Mouse (Mus musculus): ENCODE measurements around the gene Qrich1.

Gene Qrich1

DNA sequence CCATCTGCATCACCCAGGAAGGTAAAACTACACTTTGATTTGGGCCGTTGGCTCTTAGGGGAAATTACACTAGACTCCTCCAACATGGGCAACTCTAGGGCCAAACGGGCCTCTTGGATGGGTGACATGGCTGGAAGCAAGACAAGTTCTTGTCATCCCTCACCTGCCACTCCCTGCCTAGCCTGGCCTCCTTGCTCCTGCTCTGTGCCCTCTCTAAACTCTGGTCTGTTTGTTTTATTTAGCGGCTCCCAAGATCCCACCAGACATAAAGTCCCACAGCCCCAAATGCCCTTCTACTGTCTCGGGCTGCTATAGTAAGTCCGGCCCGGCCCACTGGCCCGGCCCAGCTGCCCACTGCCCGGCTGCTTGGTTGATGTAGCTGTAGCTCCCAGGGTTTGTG lies 47.1 kb downstream of the Qrich1 start:
- no peak for DNase-seq (ENCODE audit: low spot score in 2 of 2)

- DNase-seq (ENCODE audit: low spot score in 2 of 2), result no peak
These were observed 47.5 kb downstream of the Qrich1 start for GRCm38 (mm10) chr9:108564131-108564530.

DNA sequence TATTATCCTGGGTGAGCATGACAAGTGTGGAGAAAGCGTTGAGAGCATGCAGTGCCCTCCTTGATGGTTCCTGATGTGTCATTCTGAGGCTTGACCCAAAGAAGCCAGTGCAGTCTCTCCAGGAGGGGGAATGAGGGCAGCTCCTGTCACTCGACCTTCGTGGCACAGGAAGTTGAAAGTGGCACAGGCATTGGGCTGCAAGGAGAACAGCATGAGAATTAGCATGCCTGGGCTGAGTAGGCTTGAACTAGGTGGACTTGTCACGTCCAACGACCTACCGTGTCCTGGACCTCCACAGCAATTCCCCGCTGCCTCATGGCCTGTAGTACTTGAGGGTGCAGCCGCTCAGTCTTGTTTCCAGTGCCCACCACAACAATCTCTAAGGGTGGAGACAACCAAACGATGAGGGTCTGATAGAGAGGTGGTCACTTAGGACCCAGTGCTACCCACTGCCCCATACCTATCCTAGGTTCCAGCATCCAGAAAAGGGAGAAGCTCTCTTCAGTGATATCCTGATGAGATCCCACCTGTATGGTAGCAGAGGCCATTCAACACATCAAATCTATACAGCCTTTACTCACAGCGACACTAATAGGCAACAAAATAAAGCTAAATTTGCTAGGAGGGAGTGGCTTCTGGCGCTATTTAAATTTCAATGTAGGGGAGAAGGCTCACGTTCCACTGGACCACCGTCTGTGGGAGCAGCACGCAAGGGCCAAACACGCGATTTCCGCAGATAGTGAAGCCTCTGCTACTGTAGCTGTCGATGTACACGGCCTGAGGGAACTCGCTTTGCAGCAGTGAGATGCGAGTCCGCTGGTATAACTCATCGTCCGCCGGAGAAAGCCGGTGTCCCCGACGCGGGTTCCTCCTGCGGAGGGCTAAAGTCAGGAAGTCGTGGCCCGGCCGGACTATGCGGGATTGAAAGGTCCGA lies 49.5 kb downstream of the Qrich1 start:
- DNase-seq (ENCODE audit: low spot score in 2 of 2), result no peak

DNA sequence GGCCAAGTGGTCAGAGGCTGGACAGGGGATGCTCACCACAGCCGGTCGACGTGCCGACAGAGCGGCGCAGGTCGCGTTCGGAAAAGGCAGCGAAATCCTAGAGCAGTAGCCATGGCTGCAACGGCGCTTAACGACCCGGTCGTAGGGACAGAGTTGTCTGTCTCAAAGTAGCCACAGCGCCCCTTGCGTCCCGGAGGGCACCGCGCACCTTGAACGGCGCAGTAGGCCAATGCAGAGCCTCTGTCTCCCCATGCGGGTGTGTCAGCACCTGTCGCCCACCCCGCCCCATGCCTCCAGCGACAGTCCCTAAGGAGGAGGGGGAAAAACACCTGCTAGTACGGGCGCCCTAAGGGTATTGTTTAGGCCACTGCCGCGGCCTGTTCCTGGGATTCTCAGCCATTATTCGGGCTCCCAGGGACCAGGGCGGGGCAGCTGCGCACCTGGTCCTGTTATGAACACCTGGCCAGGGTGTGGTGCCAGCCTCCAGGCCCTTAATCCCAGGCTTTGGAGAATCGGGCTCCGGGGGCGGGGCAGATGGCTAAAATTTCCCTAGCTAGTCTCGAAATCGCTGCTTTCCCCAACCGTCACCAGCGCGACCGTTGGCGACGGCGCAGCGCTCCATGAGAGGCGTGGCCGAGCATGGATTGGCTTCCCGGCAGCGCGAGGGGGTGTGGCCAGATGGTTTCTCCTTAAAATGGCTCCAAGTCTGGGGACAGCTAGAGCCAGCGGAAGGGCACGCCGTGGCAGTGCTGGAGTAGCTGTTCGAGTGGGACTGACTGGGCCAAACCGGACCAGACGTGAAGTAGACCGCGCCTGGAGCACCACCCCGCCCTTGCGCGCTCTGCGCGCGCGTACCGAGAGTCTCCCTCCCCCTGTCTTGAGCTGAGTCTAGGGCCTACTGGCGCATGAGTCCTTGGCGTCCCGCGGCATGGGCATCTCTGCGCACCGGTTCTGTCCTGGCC lies 50.5 kb downstream of the Qrich1 start, which contains the start of gene Ndufaf3:
TSS of gene Ndufaf3 (minus strand) at position 620 of the 962 bp plus-strand sequence.
- DNase-seq (ENCODE audit: low spot score in 2 of 2), result peak; percentile 94 to 96

- no peak for DNase-seq (ENCODE audit: low spot score in 2 of 2)
These were observed 51.4 kb downstream of the Qrich1 start for GRCm38 (mm10) chr9:108567931-108568419.

- no peak for DNase-seq (ENCODE audit: low spot score in 2 of 2)
These were observed 51.9 kb downstream of the Qrich1 start for GRCm38 (mm10) chr9:108568511-108568921.

DNA sequence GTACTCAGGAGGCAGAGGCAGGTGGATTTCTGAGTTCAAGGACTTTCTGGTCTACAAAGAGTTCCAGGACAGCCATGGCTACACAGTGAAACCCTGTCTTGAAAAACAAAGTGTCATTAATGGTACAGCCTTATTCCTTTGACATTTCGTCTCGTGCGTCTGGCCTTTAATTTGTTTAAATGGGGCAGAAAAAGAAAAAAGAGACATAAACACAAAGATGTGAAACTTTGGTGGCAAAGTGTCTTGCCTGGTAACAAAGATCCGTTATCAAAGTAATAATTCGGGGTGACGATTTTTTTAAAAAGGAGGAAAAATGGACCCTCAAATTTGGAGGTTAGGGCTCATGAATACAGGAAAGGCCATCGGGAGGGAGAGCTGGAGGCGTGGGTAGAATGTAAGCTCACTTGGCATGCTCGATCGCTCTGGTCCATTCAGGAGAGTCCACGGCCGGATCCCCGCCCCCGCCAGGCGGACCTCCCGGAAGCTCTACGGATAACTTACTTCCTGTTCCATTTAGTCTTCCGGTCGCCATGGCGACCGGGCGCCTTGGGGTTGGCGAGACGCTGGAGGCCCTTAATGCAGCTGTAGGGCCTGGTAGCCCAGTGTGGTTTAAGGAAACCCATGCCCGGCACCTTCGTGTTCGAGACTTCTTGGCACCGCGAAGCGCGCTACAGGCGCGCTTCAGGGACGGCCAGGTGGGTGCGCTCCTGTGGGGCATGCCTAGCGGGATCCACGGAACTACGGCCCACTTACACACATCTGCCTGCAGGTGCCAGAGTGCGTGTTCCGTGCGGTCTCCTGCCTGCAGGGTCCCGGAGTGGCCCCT lies 53.0 kb downstream of the Qrich1 start, which contains the start of gene Dalrd3:
TSS of gene Dalrd3 (plus strand) at position 506 of the 826 bp plus-strand sequence.
- peak; percentile 84 to 94 for DNase-seq (ENCODE audit: low spot score in 2 of 2)

DNA sequence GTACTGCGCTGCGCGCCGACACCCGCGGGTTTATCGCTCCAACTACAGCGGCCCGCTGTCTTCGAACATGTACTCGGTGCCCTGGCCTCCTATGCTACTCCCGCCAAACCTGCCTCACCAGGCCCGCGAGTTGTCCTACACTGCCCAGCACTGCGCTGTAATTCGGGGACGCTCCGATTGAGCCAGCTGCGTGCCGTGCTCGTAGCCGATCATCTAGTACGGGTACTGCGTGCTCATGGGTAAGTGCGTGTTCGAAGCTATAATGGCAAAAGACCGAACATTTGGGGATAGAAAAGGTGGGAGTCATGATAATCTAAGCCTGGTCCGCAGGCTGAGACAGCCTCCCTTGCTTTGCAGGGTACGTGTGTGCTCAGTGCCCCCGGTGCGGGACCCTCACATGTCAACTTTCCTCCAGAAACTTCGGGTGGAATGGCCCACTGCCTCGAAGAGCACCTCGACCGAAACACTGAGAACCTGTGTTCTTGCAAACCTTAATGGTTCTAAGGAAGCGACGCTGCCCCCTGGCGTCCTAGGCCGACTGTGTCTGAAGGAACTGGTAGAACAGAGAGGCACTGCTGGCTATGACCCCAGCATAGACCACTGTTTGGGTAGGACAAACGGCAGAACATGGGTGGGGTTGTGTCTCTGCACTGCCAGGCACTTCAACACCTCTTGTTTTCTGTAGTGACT lies 53.7 kb downstream of the Qrich1 start:
- peak; percentile 72 to 81 for DNase-seq (ENCODE audit: low spot score in 2 of 2)

DNA sequence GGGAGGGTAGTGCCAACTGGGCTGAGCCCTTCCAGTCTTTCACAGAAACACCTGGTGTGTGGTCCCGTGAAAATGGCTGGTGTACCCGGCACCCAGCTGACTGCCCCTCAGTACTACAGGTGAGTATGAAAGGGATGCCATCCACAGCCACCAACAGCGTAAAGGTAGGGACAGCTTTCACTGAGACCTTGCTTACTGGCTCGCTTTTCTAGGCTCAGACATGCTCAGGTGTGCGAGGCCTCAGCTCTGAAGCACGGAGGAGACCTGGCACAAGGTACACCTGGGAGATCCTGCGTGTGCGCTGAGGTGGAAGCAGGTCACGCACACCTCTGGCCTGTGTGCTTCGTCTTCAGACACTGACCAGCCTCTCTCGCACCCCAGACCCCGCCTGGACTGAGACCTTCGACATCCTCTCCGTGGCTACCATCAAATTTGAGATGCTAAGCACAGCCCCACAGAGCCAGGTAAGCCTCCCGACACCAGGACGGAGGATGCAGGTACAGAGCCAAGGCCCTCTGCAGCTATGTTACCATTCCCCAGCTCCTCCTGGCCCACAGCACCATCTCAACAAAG lies 54.9 kb downstream of the Qrich1 start:
- no peak for DNase-seq (ENCODE audit: low spot score in 2 of 2)

GRCm38 (mm10) chr9:108572321-108572720 lies 55.7 kb downstream of the Qrich1 start:
- no peak for DNase-seq (ENCODE audit: low spot score in 2 of 2)

- DNase-seq (ENCODE audit: low spot score in 2 of 2), result no peak
These were observed 57.4 kb downstream of the Qrich1 start for GRCm38 (mm10) chr9:108573774-108574690.

DNA sequence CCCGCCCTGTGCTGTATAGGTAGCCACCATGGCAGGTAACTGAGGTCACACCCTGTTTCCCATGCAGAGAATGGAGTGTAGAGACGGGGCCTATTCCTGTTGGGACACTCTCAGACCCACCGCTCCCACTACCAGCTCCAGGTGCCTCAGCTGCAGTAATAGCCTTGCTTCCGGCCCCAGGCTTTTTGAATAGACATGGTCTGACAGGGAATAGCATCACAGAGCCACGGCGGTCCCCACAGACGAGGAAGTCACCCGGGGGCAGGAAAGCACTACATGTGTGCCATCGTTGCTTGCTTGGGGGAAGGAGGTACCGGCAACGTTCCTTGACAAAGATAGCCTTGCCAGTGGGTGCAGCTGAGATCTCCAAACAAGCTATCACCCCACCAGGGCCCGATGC lies 58.3 kb downstream of the Qrich1 start:
- DNase-seq (ENCODE audit: low spot score in 2 of 2), result no peak

DNA sequence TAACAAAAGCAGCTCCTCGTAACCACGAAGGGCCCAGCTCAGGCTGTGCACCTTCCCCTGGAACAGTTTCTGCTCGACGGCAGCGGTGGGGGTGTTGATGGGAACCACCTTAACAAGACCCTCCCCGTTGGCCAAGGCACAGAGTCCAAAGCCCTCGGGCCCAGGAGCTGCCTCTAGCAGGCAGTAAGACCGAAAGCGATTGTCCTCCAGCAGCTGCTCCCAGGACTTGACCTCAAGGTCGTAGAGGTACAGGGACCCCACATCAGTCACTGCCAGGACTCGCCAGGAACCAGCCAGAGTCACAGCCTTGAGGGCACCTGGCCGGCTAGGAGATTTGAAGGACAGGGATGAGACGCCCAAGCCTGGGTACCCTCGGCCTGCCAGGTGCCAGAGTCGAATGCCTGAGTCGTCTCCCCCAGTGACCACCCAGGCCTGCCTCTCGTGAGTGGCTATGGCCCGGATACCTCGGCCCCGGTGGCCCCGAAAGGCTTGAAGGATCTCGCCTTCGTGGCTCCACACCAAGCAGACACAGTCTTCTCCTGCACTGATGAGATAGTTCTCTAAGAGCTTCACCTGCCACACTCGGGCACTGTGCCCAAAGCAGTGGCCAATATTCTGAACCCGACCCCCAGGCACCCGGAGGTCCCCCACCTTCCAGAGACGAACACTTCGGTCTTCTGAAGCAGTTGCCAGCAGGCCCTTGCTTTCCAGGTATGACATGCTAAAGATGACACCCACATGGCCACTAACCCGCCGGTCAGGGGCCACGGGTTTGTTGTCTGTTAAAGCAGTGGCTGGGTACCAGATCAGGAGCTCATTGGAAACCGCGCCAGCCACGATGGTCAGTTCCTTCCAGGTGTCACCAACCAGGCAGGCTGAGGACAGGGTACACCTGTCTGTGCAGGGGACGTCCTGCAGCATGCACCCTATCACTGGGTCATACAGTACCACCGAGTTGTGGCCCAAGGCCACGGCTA lies 59.0 kb downstream of the Qrich1 start:
- no peak for DNase-seq (ENCODE audit: low spot score in 2 of 2)

DNA sequence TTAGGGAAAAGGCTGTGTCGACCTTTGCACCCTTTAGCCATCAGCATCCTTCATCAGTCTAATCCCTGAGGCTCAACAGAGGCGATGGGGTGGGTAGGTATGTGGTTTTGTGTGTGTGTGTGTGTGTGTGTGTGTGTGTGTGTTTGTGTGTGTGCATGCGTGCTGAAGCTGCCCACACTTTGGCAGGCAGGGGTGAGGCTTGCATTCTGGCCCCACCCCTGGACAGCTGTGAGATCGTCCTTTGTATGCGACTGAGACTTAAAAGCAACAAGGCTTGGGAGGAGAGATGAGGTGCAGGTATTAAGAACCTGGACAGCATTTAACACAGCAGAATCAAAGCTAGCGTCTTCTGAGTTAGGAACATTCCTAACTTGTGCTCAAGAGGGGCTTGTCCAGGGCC lies 60.4 kb downstream of the Qrich1 start:
- no peak for DNase-seq (ENCODE audit: low spot score in 2 of 2)

GRCm38 (mm10) chr9:108577934-108578544 lies 61.4 kb downstream of the Qrich1 start:
- DNase-seq (ENCODE audit: low spot score in 2 of 2), result peak in 1 of 2 experiments; percentile 46

- peak; percentile 76 to 90 for DNase-seq (ENCODE audit: low spot score in 2 of 2)
These were observed 62.1 kb downstream of the Qrich1 start, which contains the start of gene Wdr6 for GRCm38 (mm10) chr9:108578545-108579343. TSS of gene Wdr6 (minus strand) at chr9:108578739.
